Mouse (Mus musculus) small intestine, adult 10 weeks (tissue): ENCODE results near the gene Gm21882. TPM values are rescaled to one million over a fixed set of nuclear protein-coding genes. Genes with fewer than 3 reads are reported as not detected.

Source experiments
- polyA plus RNA-seq: library from polyadenylated mRNA; stranded (reverse); fragments of 350-450 nt; fragmentation: Illumina TruSeq; extraction: RNeasy Lipid Tissue Mini Kit (QIAGEN cat#74804); gene quantifications from one replicate; pipeline ENCODE4 v1.2.3, GENCODE M21; 2014; ENCODE audit warnings: low replicate concordance

Gene Gm21882
- polyA plus RNA-seq = not detected

DNA sequence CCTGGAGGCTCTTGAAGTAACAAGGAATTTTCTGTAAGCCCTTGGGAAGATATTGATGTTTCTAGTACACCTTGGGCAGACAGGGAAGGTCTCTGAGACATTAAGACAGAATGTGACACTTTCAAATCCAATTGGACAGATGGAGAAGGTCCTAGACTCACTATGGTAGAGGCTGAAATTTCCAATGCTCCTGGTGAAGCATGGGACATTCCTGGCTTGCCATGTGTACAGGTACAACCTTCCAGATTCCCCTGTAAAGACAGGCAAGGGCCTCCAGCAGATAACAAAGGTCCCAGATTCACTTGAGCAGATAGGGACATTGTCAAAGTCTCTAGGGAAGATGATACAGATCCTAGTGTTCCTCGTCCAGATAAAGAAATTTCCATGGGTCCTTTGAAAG is at the start of gene Gm21882:
Gene Gm21882 (minus strand): TSS at position 101 of the 400 bp plus-strand sequence.

Other genes with a start within 250 kb of the Gm21882 start
- not detected for gene Gm21865, start 64.6 kb downstream of the Gm21882 start, polyA plus RNA-seq